Mouse (Mus musculus) heart, adult 2 months (tissue): ENCODE results near the gene Aplf.

Experiments used
- CTCF ChIP-seq: fragments of 200-600 bp; IDR thresholded peaks from 2 replicates; pipeline ENCODE4 v1.8.1; 2022; ENCODE audit warnings: antibody characterized with exemption, mild to moderate bottlenecking, moderate library complexity
- EP300 ChIP-seq: fragments of 200-500 bp; IDR thresholded peaks from 2 replicates; pipeline ENCODE4 v1.6.1; 2011; ENCODE audit warnings: low read depth, low read length, control low read depth; ENCODE audit not compliant: insufficient read depth
- POLR2A ChIP-seq: fragments of 200-500 bp; IDR thresholded peaks from 2 replicates; pipeline ENCODE4 v1.6.1; 2011; ENCODE audit warnings: mild to moderate bottlenecking, low read depth, low read length, control low read depth; ENCODE audit not compliant: insufficient read depth

- TF ChIP-seq CTCF, result peak; percentile 50
- no peak for TF ChIP-seq POLR2A
- TF ChIP-seq EP300, result no peak
Measured at GRCm38 (mm10) chr6:87614794-87615695, 56.9 kb downstream of the Aplf start.
